Mouse (Mus musculus) thymus, adult 18-20 months (tissue): ENCODE data around the gene Ctnnal1.
"Not testable (repeated sequence)": the region's sequence is repeated elsewhere in the genome, so short reads cannot be mapped to it uniquely, and the experiment has no call there.

Experiments used
- DNase-seq, 2 experiments: peaks; one replicate each; pipeline ENCODE4 v3.0.0; 2022; ENCODE audit warnings: mixed read lengths in 2 of 2

Ctnnal1 gene

GRCm38 (mm10) chr4:56865003-56865511 is at the start of gene Ctnnal1:
TSS of gene Ctnnal1 (minus strand) at chr4:56865188.
- DNase-seq: peak; percentile 77 to 81

- no peak for DNase-seq
These were observed 49.8 kb upstream of the Ctnnal1 start for GRCm38 (mm10) chr4:56914761-56915160.

GRCm38 (mm10) chr4:56914338-56914737 is 49.4 kb upstream of the Ctnnal1 start:
- no peak for DNase-seq

- no peak for DNase-seq
These were observed 47.5 kb upstream of the Ctnnal1 start for GRCm38 (mm10) chr4:56912382-56913001.

- DNase-seq: no peak
These were observed 44.6 kb upstream of the Ctnnal1 start for GRCm38 (mm10) chr4:56909568-56909967.

GRCm38 (mm10) chr4:56907671-56908070 is 42.7 kb upstream of the Ctnnal1 start:
- DNase-seq: no peak

GRCm38 (mm10) chr4:56906926-56907325 is 41.9 kb upstream of the Ctnnal1 start:
- DNase-seq: no peak

- no peak for DNase-seq
These were observed 40.5 kb upstream of the Ctnnal1 start for GRCm38 (mm10) chr4:56905507-56905906.

- no peak for DNase-seq
These were observed 36.7 kb upstream of the Ctnnal1 start for GRCm38 (mm10) chr4:56901671-56902070.

- DNase-seq: no peak
These were observed 34.2 kb upstream of the Ctnnal1 start for GRCm38 (mm10) chr4:56899216-56899615.

- no peak for DNase-seq
These were observed 32.5 kb upstream of the Ctnnal1 start for GRCm38 (mm10) chr4:56897511-56897910.

GRCm38 (mm10) chr4:56894196-56894595 is 29.2 kb upstream of the Ctnnal1 start:
- DNase-seq: no peak

GRCm38 (mm10) chr4:56892501-56893115 is 27.6 kb upstream of the Ctnnal1 start:
- DNase-seq: no peak

- DNase-seq: no peak
These were observed 23.5 kb upstream of the Ctnnal1 start for GRCm38 (mm10) chr4:56888483-56888882.

GRCm38 (mm10) chr4:56886286-56886979 is 21.4 kb upstream of the Ctnnal1 start:
- DNase-seq: no peak

- no peak for DNase-seq
These were observed 15.2 kb upstream of the Ctnnal1 start for GRCm38 (mm10) chr4:56880036-56880703.

GRCm38 (mm10) chr4:56878971-56879370 is 14.0 kb upstream of the Ctnnal1 start:
- no peak for DNase-seq

- DNase-seq: not testable (repeated sequence)
These were observed 5.6 kb upstream of the Ctnnal1 start for GRCm38 (mm10) chr4:56870541-56870940.

GRCm38 (mm10) chr4:56867761-56868160 is 2.8 kb upstream of the Ctnnal1 start:
- DNase-seq: no peak

- no peak for DNase-seq
These were observed 983 bp upstream of the Ctnnal1 start for GRCm38 (mm10) chr4:56865971-56866370.

- no peak for DNase-seq
These were observed 479 bp downstream of the Ctnnal1 start for GRCm38 (mm10) chr4:56864417-56865001.

GRCm38 (mm10) chr4:56864016-56864415 is 972 bp downstream of the Ctnnal1 start:
- no peak for DNase-seq

- DNase-seq: no peak
These were observed 3.4 kb downstream of the Ctnnal1 start for GRCm38 (mm10) chr4:56861551-56861950.
